8 mouse cellular contexts compared by ENCODE assay signal in genomic region chr4:44424831-44425704, GRCm38 (mm10).
DNase-seq lines count a peak whose midpoint lies in the region; ATAC-seq and TF ChIP-seq lines count a peak whose summit lies in the region.

No protein-coding gene starts in this region.

- TF ChIP-seq CTCF in lung, adult 2 months (IDR thresholded peaks at IDR 0.05; ENCODE audit: insufficient read depth, low read length) = no peak

- H3K4me3 ChIP-seq in lung, embryonic 16.5 days (ENCODE audit: low read length) = peak overlapping the region; percentile 45
- no peak overlapping the region for H3K4me3 ChIP-seq in lung, adult 2 months (replicated peaks; ENCODE audit: extremely low read depth, low read depth, low read length)
- peak overlapping the region; percentile 32 for H3K4me3 ChIP-seq in intestine, embryonic 16.5 days (ENCODE audit: low read length)
- peak overlapping the region; percentile 41 for H3K4me3 ChIP-seq in neural tube, embryonic 14.5 days (ENCODE audit: low read depth, low read length)

- no peak for ATAC-seq in lung, embryonic 16.5 days (ENCODE audit: low read depth)
- ATAC-seq in intestine, embryonic 16.5 days = no peak
- peak; percentile 70 for ATAC-seq in neural tube, embryonic 14.5 days (ENCODE audit: low read depth)

- no peaks in the 10 kb centered on the region for H3K36me3 ChIP-seq in lung, embryonic 16.5 days (ENCODE audit: control insufficient read depth, insufficient read depth, low read length)
- no peaks in the 10 kb centered on the region for H3K36me3 ChIP-seq in intestine, embryonic 16.5 days (ENCODE audit: control insufficient read depth, insufficient read depth, low read length)
- H3K36me3 ChIP-seq in neural tube, embryonic 14.5 days (ENCODE audit: control insufficient read depth, insufficient read depth, low read length) = no peaks in the 10 kb centered on the region

- H3K27ac ChIP-seq in lung, embryonic 16.5 days (ENCODE audit: low read length) = no peak overlapping the region
- H3K27ac ChIP-seq in intestine, embryonic 16.5 days (ENCODE audit: low read length) = no peak overlapping the region
- H3K27ac ChIP-seq in neural tube, embryonic 14.5 days (ENCODE audit: low read depth, low read length) = no peak overlapping the region

- H3K27me3 ChIP-seq in lung, embryonic 16.5 days (ENCODE audit: control insufficient read depth, insufficient read depth, low read depth, low read length) = peaks cover 41% of the 10 kb centered on the region
- H3K27me3 ChIP-seq in intestine, embryonic 16.5 days (replicated peaks; ENCODE audit: control insufficient read depth, insufficient read depth, low read length) = peaks cover 32% of the 10 kb centered on the region
- H3K27me3 ChIP-seq in neural tube, embryonic 14.5 days (ENCODE audit: control insufficient read depth, insufficient read depth, low read length) = no peaks in the 10 kb centered on the region

- no peak for TF ChIP-seq POLR2A in lung, adult 2 months (IDR thresholded peaks at IDR 0.05; ENCODE audit: borderline replicate concordance, extremely low read depth, low read depth, low read length)

- H3K4me2 ChIP-seq in lung, embryonic 16.5 days (ENCODE audit: low read depth, low read length) = peak overlapping the region; percentile 69
- H3K4me2 ChIP-seq in intestine, embryonic 16.5 days (ENCODE audit: low read depth, low read length) = peak overlapping the region; percentile 60
- peak overlapping the region; percentile 95 for H3K4me2 ChIP-seq in neural tube, embryonic 14.5 days (ENCODE audit: low read depth, low read length)

- intact Hi-C loops in left cerebral cortex, postnatal 36 days (cut with DNase I) = no loop called here

- under 1% methylated on average over 53 of the region's 56 CpGs for WGBS in lung, embryonic 16.5 days
- WGBS in lung, adult 2 months = 2% methylated on average over 56 of the region's 56 CpGs
- under 1% methylated on average over 56 of the region's 56 CpGs for WGBS in intestine, embryonic 16.5 days
- WGBS in neural tube, embryonic 14.5 days = under 1% methylated on average over 53 of the region's 56 CpGs

- H3K4me1 ChIP-seq in lung, embryonic 16.5 days (replicated peaks; ENCODE audit: control insufficient read depth, insufficient read depth, low read length) = peaks cover 4% of the 10 kb centered on the region; the same call in 1 of the 2 replicates
- H3K4me1 ChIP-seq in lung, adult 2 months (ENCODE audit: control insufficient read depth, insufficient read depth, low read length) = no peaks in the 10 kb centered on the region
- peaks cover 2% of the 10 kb centered on the region; the same call in 1 of the 2 replicates for H3K4me1 ChIP-seq in intestine, embryonic 16.5 days (ENCODE audit: control insufficient read depth, insufficient read depth, low read length)
- no peaks in the 10 kb centered on the region for H3K4me1 ChIP-seq in neural tube, embryonic 14.5 days (ENCODE audit: control insufficient read depth, insufficient read depth, low read length)

- peak; percentile 9 for DNase-seq in adrenal gland, postnatal 25 days
- no peak for DNase-seq in adrenal gland, adult 8-10 months
- DNase-seq in lung, adult 2 months = no peak
- no peak for DNase-seq in left cerebral cortex, postnatal 36 days (ENCODE audit: low spot score in 2 of 2)
- no peak for DNase-seq in adrenal gland, postnatal 10 days

- H3K9ac ChIP-seq in lung, embryonic 16.5 days (ENCODE audit: low read length) = 0 out of 2 replicates have a peak overlapping the region, but pooled peaks have one; percentile 26
- H3K9ac ChIP-seq in intestine, embryonic 16.5 days (ENCODE audit: low read depth, low read length) = peak overlapping the region; percentile 9; the same call in 1 of the 2 replicates
- H3K9ac ChIP-seq in neural tube, embryonic 14.5 days (replicated peaks; ENCODE audit: low read depth, low read length) = peak overlapping the region; percentile 49

- no peaks in the 10 kb centered on the region for H3K9me3 ChIP-seq in lung, embryonic 16.5 days (ENCODE audit: control insufficient read depth, low read length)
- no peaks in the 10 kb centered on the region for H3K9me3 ChIP-seq in intestine, embryonic 16.5 days (ENCODE audit: control insufficient read depth, low read length)
- H3K9me3 ChIP-seq in neural tube, embryonic 14.5 days (ENCODE audit: control insufficient read depth, low read length) = no peaks in the 10 kb centered on the region
